Comparison of ENCODE assay signal across 11 mouse cellular contexts in the genomic region with DNA sequence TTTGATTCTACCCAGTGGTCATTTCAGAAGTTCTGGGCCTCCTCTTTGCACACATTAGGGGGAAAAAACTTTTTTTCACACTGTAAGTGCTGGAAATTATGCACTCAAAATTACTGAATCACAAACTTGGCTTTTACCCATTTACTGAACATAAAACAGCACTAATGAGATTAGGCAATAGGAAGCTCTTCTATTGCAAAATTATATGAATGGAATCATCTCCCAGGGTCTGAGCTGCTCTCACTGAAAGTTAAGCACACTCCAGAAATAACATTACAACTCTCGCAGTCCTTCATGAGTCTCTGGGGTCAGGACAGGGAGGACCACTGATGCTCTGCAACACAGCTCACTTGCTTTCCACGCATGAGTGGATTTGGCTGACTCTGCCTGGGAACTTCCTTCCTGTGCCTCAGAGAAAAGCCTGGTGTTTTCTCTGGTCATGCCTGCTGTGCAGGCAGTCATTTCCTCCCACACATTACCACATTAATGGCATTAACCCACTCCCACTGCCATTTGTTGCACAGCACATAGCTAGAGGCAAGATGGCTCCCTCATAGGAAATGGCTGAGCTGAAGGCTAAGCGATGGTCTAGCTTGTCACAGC.
DNase-seq lines count a peak whose midpoint lies in the region; ATAC-seq and TF ChIP-seq lines count a peak whose summit lies in the region.
"Had no signal": no experiment of that assay in that cellular context is flagged by ENCODE, and none has a peak within 500 bp of the region (broad histone marks: within the 10 kb centered on the region; RNA-seq: fewer than 3 reads in every experiment).

No protein-coding gene starts in this region.

- H3K4me2 ChIP-seq in lung, postnatal 0 days (replicated peaks; ENCODE audit: low read depth, low read length) = no peak overlapping the region
- H3K4me2 ChIP-seq: heart, embryonic 12.5 days; limb, embryonic 15.5 days; lung, embryonic 15.5 days had no signal

- no peak overlapping the region for H3K9ac ChIP-seq in lung, postnatal 0 days (replicated peaks; ENCODE audit: low read depth)
- H3K9ac ChIP-seq: heart, embryonic 12.5 days; limb, embryonic 15.5 days; lung, embryonic 15.5 days had no signal

- H3K4me1 ChIP-seq in lung, postnatal 0 days (ENCODE audit: insufficient read depth, low read depth, low read length) = no peaks in the 10 kb centered on the region

- no peak overlapping the region for H3K4me3 ChIP-seq in lung, postnatal 0 days (ENCODE audit: low read depth, low read length)
- H3K4me3 ChIP-seq: heart, embryonic 12.5 days; limb, embryonic 15.5 days; lung, embryonic 15.5 days had no signal

- TF ChIP-seq CTCF in lung, postnatal 0 days (IDR thresholded peaks at IDR 0.05) = no peak

- no peaks in the 10 kb centered on the region for H3K9me3 ChIP-seq in lung, postnatal 0 days (ENCODE audit: low read length)
- H3K9me3 ChIP-seq: limb, embryonic 15.5 days; lung, embryonic 15.5 days had no signal

- 53% methylated on average over 3 of the region's 3 CpGs for WGBS in lung, postnatal 0 days

- no peak overlapping the region for H3K27ac ChIP-seq in lung, postnatal 0 days (ENCODE audit: low read length)
- H3K27ac ChIP-seq: limb, embryonic 15.5 days; lung, embryonic 15.5 days had no signal

- no peaks in the 10 kb centered on the region for H3K27me3 ChIP-seq in lung, postnatal 0 days (replicated peaks; ENCODE audit: insufficient read depth, low read length)
- H3K27me3 ChIP-seq: heart, embryonic 12.5 days; limb, embryonic 15.5 days; lung, embryonic 15.5 days had no signal

- DNase-seq in lung, postnatal 0 days (ENCODE audit: low spot score) = peak; percentile 68
- DNase-seq in lung, postnatal 4 days = no peak
- peak; percentile 5 for DNase-seq in mesoderm, embryonic 11.5 days (ENCODE audit: low read depth, low spot score)
- no peak for DNase-seq in frontal cortex, postnatal 10 days (ENCODE audit: low spot score in 2 of 2)
- DNase-seq: thymus, adult 18-20 months had no signal

- H3K36me3 ChIP-seq in lung, postnatal 0 days (ENCODE audit: insufficient read depth, low read length) = no peaks in the 10 kb centered on the region
- H3K36me3 ChIP-seq: heart, embryonic 12.5 days; limb, embryonic 15.5 days; lung, embryonic 15.5 days had no signal

- peak; percentile 30; the same call in 1 of the 2 replicates for ATAC-seq in lung, postnatal 0 days
- ATAC-seq in CD4-positive, CD25-positive, alpha-beta regulatory T cell, adult 4 months = peak; percentile 47
- peak; percentile 33; the same call in 1 of the 2 replicates for ATAC-seq in common myeloid progenitor, adult 5-6 weeks (replicated peaks; ENCODE audit: low read depth, poor library complexity, severe bottlenecking)
- ATAC-seq in megakaryocyte-erythroid progenitor cell, adult 5-6 weeks (replicated peaks; ENCODE audit: low FRiP score, low TSS enrichment, poor library complexity, severe bottlenecking) = no peak

- TF ChIP-seq EP300 in lung, postnatal 0 days (IDR thresholded peaks at IDR 0.05) = no peak

Comparison
In these comparisons a context has a peak if more than half of its experiments do, and no peak if none do; other contexts are left out.
1. DNase-seq: peak in lung, postnatal 0 days (single experiment) and mesoderm, embryonic 11.5 days (single experiment); none in lung, postnatal 4 days (0 of 2) and frontal cortex, postnatal 10 days (0 of 2).